Mouse (Mus musculus): ENCODE measurements at regions not wholly inside any gene's neighbourhood (a gene's known extent, or its start where the extent isn't known, plus 50 kb on each side); places are given as distances from the start of the nearest gene placed in this dataset.

DNA sequence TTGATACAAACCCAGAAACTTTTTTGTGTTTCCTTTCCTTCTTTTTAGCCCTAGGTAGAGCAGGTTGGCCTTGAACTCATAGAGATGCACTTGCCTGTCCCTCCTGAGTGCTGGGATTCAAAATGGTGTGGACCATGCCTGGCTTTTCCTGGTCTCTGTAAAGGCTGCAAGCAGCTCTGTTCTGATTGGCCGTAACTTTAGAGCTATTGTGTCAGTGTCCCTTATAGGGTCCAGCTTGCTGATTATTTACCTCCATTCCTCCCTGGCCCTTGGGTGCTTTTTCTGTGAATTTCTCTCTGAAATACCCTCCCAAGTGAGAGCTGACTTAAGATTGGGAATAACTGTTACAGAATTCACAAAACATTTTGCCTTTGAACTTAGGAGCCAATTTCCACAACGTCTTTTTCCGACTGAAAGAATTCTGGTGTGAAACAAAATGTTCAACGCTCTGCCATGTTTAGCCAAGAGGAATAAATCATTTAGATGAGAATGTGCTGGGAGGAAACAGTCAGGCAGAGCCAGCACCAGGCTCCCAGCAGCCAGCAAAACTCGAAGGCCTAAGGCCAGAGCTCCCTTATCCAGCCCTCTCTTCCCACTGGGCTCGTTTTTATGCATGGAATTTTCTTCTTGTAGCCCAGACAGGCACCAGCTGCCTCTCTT is 180.0 kb upstream of the Pkdcc start:
- no peak for ATAC-seq (ENCODE audit: low FRiP score, low TSS enrichment)
- Histone ChIP-seq H3K9ac (replicated peaks; ENCODE audit: low read length) (no peak overlapping the region), H3K36me3 (ENCODE audit: control insufficient read depth, insufficient read depth, low read length) (no peaks in the 10 kb centered on the region), H3K27me3 (ENCODE audit: control insufficient read depth, insufficient read depth, low read length) (no peaks in the 10 kb centered on the region), H3K4me1 (ENCODE audit: control insufficient read depth, insufficient read depth, low read length) (no peaks in the 10 kb centered on the region), H3K4me2 (ENCODE audit: low read length) (no peak overlapping the region), H3K27ac (replicated peaks; ENCODE audit: low read depth, low read length) (no peak overlapping the region), H3K4me3 (replicated peaks; ENCODE audit: low read depth, low read length) (no peak overlapping the region), H3K9me3 (ENCODE audit: control insufficient read depth, low read length) (no peaks in the 10 kb centered on the region)
- DNase-seq: peak; percentile 16
- 62% methylated on average over 6 of the region's 6 CpGs for WGBS

DNA sequence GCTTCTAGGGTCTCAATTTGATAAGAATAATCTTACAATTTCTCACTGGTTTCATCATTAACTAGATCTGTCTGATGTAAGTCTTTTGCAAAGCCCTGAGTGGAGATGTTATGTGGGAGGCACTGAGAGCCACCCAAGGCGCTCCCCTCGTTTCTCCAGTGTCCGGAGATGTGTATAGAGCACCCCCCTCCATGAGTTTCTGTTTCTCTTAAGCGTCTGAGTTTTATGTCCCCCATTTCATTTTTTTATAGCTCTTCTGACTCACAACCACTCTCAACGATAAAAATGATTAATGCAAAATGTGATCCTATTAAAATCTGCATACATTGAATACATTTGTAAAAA is 179.5 kb upstream of the Pkdcc start:
- ATAC-seq (ENCODE audit: low FRiP score, low TSS enrichment): no peak
- no peak for DNase-seq
- no peaks in the 10 kb centered on the region for H3K4me1 ChIP-seq (ENCODE audit: control insufficient read depth, insufficient read depth, low read length)
- no peak overlapping the region for H3K4me3 ChIP-seq (replicated peaks; ENCODE audit: low read depth, low read length)
- no peak overlapping the region for H3K4me2 ChIP-seq (ENCODE audit: low read length)
- 78% methylated on average over 5 of the region's 5 CpGs for WGBS
- H3K27ac ChIP-seq (replicated peaks; ENCODE audit: low read depth, low read length): no peak overlapping the region
- H3K27me3 ChIP-seq (ENCODE audit: control insufficient read depth, insufficient read depth, low read length): no peaks in the 10 kb centered on the region
- H3K36me3 ChIP-seq (ENCODE audit: control insufficient read depth, insufficient read depth, low read length): no peaks in the 10 kb centered on the region
- H3K9ac ChIP-seq (replicated peaks; ENCODE audit: low read length): no peak overlapping the region
- H3K9me3 ChIP-seq (ENCODE audit: control insufficient read depth, low read length): no peaks in the 10 kb centered on the region

DNA sequence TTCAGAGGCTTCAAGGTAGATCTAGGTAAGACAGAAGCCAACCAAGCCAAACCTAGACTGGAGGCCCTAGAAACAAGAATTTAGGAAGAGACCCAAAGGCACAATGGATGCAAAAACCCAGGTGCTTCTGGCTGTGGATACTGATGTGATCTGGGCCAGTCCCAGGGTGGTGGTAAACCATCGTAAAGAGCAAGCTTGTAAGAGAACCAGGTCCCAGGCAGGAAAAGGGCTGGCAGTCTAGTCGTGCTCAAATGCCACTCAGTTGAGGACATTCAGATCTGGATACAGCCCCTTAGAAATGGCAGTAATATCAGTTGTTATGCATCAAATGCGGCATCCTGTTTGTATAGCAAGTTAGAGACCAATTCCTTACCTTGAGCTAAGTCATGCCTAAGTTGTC is 175.5 kb upstream of the Pkdcc start:
- 91% methylated on average over 3 of the region's 3 CpGs for WGBS
- Histone ChIP-seq H3K4me2 (ENCODE audit: low read length) (no peak overlapping the region), H3K27ac (replicated peaks; ENCODE audit: low read depth, low read length) (no peak overlapping the region), H3K36me3 (ENCODE audit: control insufficient read depth, insufficient read depth, low read length) (no peaks in the 10 kb centered on the region), H3K9ac (replicated peaks; ENCODE audit: low read length) (no peak overlapping the region), H3K9me3 (ENCODE audit: control insufficient read depth, low read length) (no peaks in the 10 kb centered on the region), H3K4me1 (ENCODE audit: control insufficient read depth, insufficient read depth, low read length) (no peaks in the 10 kb centered on the region), H3K4me3 (replicated peaks; ENCODE audit: low read depth, low read length) (no peak overlapping the region), H3K27me3 (ENCODE audit: control insufficient read depth, insufficient read depth, low read length) (0 out of 2 replicates have a peak, but pooled peaks cover 3% of the 10 kb centered on the region)
- DNase-seq (no peak), ATAC-seq (ENCODE audit: low FRiP score, low TSS enrichment) (no peak)

DNA sequence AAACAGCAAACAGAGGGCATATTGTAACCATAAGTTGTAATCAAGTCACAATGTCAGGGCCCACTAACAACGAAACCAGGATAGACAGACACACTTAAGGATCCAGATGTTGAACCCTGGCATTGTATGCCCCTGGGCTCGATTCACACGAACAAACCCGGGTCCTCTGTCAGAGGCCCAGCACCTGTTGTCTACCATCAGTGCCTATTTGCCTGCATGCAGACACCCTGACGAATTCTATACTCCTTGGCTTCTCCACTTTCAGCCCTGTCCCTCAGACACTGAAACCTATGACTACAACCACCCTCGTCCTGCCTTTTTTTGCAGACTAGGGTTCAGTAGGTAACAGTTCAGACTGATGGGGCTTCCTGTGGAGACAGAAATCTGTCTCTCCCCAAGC is 170.6 kb upstream of the Pkdcc start:
- 80% methylated on average over 6 of the region's 6 CpGs for WGBS
- no peaks in the 10 kb centered on the region for H3K4me1 ChIP-seq (ENCODE audit: control insufficient read depth, insufficient read depth, low read length)
- H3K4me2 ChIP-seq (ENCODE audit: low read length): no peak overlapping the region
- no peaks in the 10 kb centered on the region for H3K9me3 ChIP-seq (ENCODE audit: control insufficient read depth, low read length)
- DNase-seq (no peak), ATAC-seq (ENCODE audit: low FRiP score, low TSS enrichment) (no peak)
- H3K36me3 ChIP-seq (ENCODE audit: control insufficient read depth, insufficient read depth, low read length): no peaks in the 10 kb centered on the region
- H3K27me3 ChIP-seq (ENCODE audit: control insufficient read depth, insufficient read depth, low read length): peaks cover 3% of the 10 kb centered on the region; the same call in 1 of the 2 replicates
- no peak overlapping the region for H3K9ac ChIP-seq (replicated peaks; ENCODE audit: low read length)
- no peak overlapping the region for H3K4me3 ChIP-seq (replicated peaks; ENCODE audit: low read depth, low read length)
- H3K27ac ChIP-seq (replicated peaks; ENCODE audit: low read depth, low read length): no peak overlapping the region

GRCm38 (mm10) chr17:83049972-83050535 is 165.0 kb upstream of the Pkdcc start:
- Histone ChIP-seq H3K27me3 (ENCODE audit: control insufficient read depth, insufficient read depth, low read length) (no peaks in the 10 kb centered on the region; the same call in 1 of the 2 replicates), H3K27ac (replicated peaks; ENCODE audit: low read depth, low read length) (no peak overlapping the region), H3K9ac (replicated peaks; ENCODE audit: low read length) (no peak overlapping the region), H3K4me3 (replicated peaks; ENCODE audit: low read depth, low read length) (no peak overlapping the region), H3K36me3 (ENCODE audit: control insufficient read depth, insufficient read depth, low read length) (no peaks in the 10 kb centered on the region), H3K9me3 (ENCODE audit: control insufficient read depth, low read length) (no peaks in the 10 kb centered on the region), H3K4me1 (ENCODE audit: control insufficient read depth, insufficient read depth, low read length) (no peaks in the 10 kb centered on the region), H3K4me2 (ENCODE audit: low read length) (no peak overlapping the region)
- no peak for ATAC-seq (ENCODE audit: low FRiP score, low TSS enrichment)
- WGBS: 92% methylated on average over 13 of the region's 13 CpGs
- no peak for DNase-seq

DNA sequence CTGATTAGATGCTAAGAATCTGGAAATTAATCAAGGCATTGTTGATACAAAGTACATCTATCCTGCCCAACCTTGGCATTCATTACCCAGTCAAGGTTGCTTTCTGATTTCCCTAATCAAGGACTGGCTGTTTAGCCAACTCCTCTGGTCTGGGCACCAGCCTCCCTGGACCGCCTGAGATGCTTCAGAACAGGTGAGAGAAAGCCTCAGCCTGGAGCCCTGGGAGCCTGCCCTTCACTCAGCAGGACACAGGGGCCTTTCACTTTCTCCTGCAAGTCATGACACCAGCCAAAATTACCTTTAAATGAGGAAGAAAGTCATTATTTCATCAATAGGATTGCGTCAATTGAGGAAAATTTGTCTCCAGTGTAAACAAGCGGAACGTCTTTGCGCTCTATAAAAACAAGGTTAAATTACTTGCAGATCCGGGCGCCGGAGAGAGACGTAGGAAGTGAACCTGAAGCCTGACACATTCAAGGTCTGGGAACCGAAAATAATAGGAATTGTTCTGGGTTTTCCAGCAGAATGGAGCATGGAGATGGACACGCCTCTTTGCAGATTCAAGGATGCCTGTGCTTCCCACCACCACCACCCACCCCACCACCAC is 164.4 kb upstream of the Pkdcc start:
- no peak overlapping the region for H3K9ac ChIP-seq (replicated peaks; ENCODE audit: low read length)
- no peak overlapping the region for H3K4me3 ChIP-seq (replicated peaks; ENCODE audit: low read depth, low read length)
- H3K9me3 ChIP-seq (ENCODE audit: control insufficient read depth, low read length): no peaks in the 10 kb centered on the region
- 67% methylated on average over 11 of the region's 11 CpGs for WGBS
- no peaks in the 10 kb centered on the region for H3K4me1 ChIP-seq (ENCODE audit: control insufficient read depth, insufficient read depth, low read length)
- no peak overlapping the region for H3K4me2 ChIP-seq (ENCODE audit: low read length)
- ATAC-seq (ENCODE audit: low FRiP score, low TSS enrichment) (no peak), DNase-seq (no peak)
- no peaks in the 10 kb centered on the region; the same call in 1 of the 2 replicates for H3K27me3 ChIP-seq (ENCODE audit: control insufficient read depth, insufficient read depth, low read length)
- no peak overlapping the region for H3K27ac ChIP-seq (replicated peaks; ENCODE audit: low read depth, low read length)
- no peaks in the 10 kb centered on the region for H3K36me3 ChIP-seq (ENCODE audit: control insufficient read depth, insufficient read depth, low read length)

DNA sequence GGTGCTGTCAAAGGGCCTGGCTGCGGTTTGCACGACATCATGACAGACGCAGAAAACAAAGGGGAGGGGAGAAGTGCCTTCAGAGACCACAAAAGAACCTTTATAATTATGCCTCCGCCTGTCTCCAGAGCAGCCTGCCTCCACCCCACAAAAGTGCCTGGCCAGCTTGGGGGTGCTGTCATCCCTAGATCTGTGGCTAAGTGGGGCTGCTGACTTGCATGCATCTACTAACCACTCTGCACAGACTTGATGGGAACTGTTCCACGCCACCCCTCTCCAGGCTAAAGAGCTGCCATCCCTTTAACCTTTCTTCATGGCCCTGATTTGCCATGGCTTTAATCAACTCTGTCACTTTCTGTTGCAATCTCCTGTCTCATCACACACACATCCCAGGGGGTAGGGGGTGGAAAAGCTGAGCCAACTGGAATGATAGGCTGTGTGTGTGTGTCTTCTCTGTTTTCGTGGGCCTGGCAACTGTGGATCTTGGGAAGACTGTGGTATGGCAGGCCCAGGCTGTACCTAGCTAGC is 162.4 kb upstream of the Pkdcc start:
- no peak overlapping the region for H3K9ac ChIP-seq (replicated peaks; ENCODE audit: low read length)
- ATAC-seq (ENCODE audit: low FRiP score, low TSS enrichment) (no peak), DNase-seq (no peak)
- H3K9me3 ChIP-seq (ENCODE audit: control insufficient read depth, low read length): no peaks in the 10 kb centered on the region
- no peaks in the 10 kb centered on the region for H3K36me3 ChIP-seq (ENCODE audit: control insufficient read depth, insufficient read depth, low read length)
- no peak overlapping the region for H3K4me3 ChIP-seq (replicated peaks; ENCODE audit: low read depth, low read length)
- WGBS: 43% methylated on average over 6 of the region's 6 CpGs
- no peak overlapping the region for H3K4me2 ChIP-seq (ENCODE audit: low read length)
- no peaks in the 10 kb centered on the region for H3K27me3 ChIP-seq (ENCODE audit: control insufficient read depth, insufficient read depth, low read length)
- no peak overlapping the region for H3K27ac ChIP-seq (replicated peaks; ENCODE audit: low read depth, low read length)
- no peaks in the 10 kb centered on the region for H3K4me1 ChIP-seq (ENCODE audit: control insufficient read depth, insufficient read depth, low read length)

DNA sequence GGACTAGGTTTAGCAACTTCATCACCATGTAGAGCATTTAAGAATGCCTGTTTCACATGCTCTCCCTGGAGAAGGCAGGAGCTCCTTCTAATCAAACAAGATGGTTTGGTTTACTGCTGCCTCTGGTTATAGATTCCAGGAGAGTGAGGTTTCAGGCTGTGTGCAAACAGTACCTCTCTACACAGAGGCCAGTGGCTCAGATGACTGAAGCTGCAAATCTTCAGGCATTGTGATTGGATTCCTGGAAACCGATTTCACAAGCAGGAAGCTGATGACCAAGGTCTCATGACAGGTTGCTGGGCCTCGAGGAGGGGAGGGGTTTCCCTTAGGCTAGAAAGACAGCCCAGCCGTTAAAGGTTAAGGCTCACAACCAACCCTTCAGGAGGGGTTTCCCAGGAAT is 157.3 kb upstream of the Pkdcc start:
- Histone ChIP-seq H3K4me2 (ENCODE audit: low read length) (no peak overlapping the region), H3K9ac (replicated peaks; ENCODE audit: low read length) (no peak overlapping the region), H3K27ac (replicated peaks; ENCODE audit: low read depth, low read length) (no peak overlapping the region), H3K36me3 (ENCODE audit: control insufficient read depth, insufficient read depth, low read length) (no peaks in the 10 kb centered on the region), H3K27me3 (ENCODE audit: control insufficient read depth, insufficient read depth, low read length) (no peaks in the 10 kb centered on the region), H3K4me1 (ENCODE audit: control insufficient read depth, insufficient read depth, low read length) (no peaks in the 10 kb centered on the region), H3K9me3 (ENCODE audit: control insufficient read depth, low read length) (no peaks in the 10 kb centered on the region), H3K4me3 (replicated peaks; ENCODE audit: low read depth, low read length) (no peak overlapping the region)
- 60% methylated on average over 3 of the region's 3 CpGs for WGBS
- ATAC-seq (ENCODE audit: low FRiP score, low TSS enrichment): no peak
- no peak for DNase-seq

GRCm38 (mm10) chr17:83061843-83062242 is 153.2 kb upstream of the Pkdcc start:
- Histone ChIP-seq H3K4me1 (ENCODE audit: control insufficient read depth, insufficient read depth, low read length) (no peaks in the 10 kb centered on the region), H3K27me3 (ENCODE audit: control insufficient read depth, insufficient read depth, low read length) (no peaks in the 10 kb centered on the region), H3K36me3 (ENCODE audit: control insufficient read depth, insufficient read depth, low read length) (no peaks in the 10 kb centered on the region), H3K4me2 (ENCODE audit: low read length) (no peak overlapping the region), H3K9ac (replicated peaks; ENCODE audit: low read length) (no peak overlapping the region), H3K4me3 (replicated peaks; ENCODE audit: low read depth, low read length) (no peak overlapping the region), H3K27ac (replicated peaks; ENCODE audit: low read depth, low read length) (no peak overlapping the region), H3K9me3 (ENCODE audit: control insufficient read depth, low read length) (no peaks in the 10 kb centered on the region)
- ATAC-seq (ENCODE audit: low FRiP score, low TSS enrichment): no peak
- no peak for DNase-seq
- WGBS: 67% methylated on average over 6 of the region's 6 CpGs
